Mouse (Mus musculus) CH12.LX (cell line): Measurements from ENCODE around the gene Pde9a. TPM values are rescaled to one million over a fixed set of nuclear protein-coding genes. Genes with fewer than 3 reads are reported as not detected.

Experiments
- DNase-seq: peaks from one replicate; pipeline ENCODE4 v3.0.0-alpha.2; 2013; ENCODE audit errors: extremely low read depth
- H3K27ac ChIP-seq: 2 replicates; pipeline ENCODE4 v1.5.1; 2012; ENCODE audit warnings: low read depth, mild to moderate bottlenecking, control low read depth, moderate library complexity; ENCODE audit not compliant: insufficient read depth
- H3K27me3 ChIP-seq: replicated peaks from 2 replicates; pipeline ENCODE3; 2012; ENCODE audit warnings: inconsistent platforms
- H3K36me3 ChIP-seq, 2 experiments: replicated peaks in 1 of 2; 2 replicates each; pipeline versions ENCODE3 to v1.6.1; 2012; ENCODE audit warnings: inconsistent platforms in 1 of 2, low read length in 1 of 2, mild to moderate bottlenecking in 1 of 2, mixed read lengths in 1 of 2, moderate library complexity in 1 of 2; ENCODE audit not compliant: control insufficient read depth in 1 of 2, insufficient read depth in 1 of 2
- H3K4me1 ChIP-seq, 2 experiments: 2 replicates each; pipeline ENCODE4 v1.6.1; 2012; ENCODE audit warnings: inconsistent platforms in 1 of 2, moderate library complexity in 1 of 2; ENCODE audit not compliant: insufficient read depth in 2 of 2, control insufficient read depth in 1 of 2
- H3K4me2 ChIP-seq: 2 replicates; pipeline ENCODE4 v1.6.1; 2012; ENCODE audit warnings: low read depth, mild to moderate bottlenecking, control low read depth; ENCODE audit not compliant: poor library complexity, insufficient read depth, severe bottlenecking
- H3K4me3 ChIP-seq, 3 experiments: fragments of 150-350 bp in 1 of 3; sonication (generic) in 1 of 3; replicated peaks in 1 of 3; 2 replicates each; pipeline versions ENCODE3 to v1.5.1; 2011 to 2012; ENCODE audit warnings: low read depth in 2 of 3, low read length in 2 of 3, mild to moderate bottlenecking in 2 of 3, moderate library complexity in 2 of 3, control low read depth in 1 of 3, improper control_type of control experiment in 1 of 3, inconsistent platforms in 1 of 3, mixed read lengths in 1 of 3; ENCODE audit not compliant: poor library complexity in 1 of 3
- H3K79me2 ChIP-seq: replicated peaks from 2 replicates; pipeline ENCODE4 v1.6.1; 2012; ENCODE audit warnings: mild to moderate bottlenecking, moderate library complexity; ENCODE audit not compliant: control insufficient read depth, poor library complexity, insufficient read depth, severe bottlenecking; ENCODE audit errors: extremely low read depth
- H3K9ac ChIP-seq: 2 replicates; pipeline ENCODE4 v1.6.1; 2012; ENCODE audit warnings: low read depth, mild to moderate bottlenecking, control low read depth, moderate library complexity; ENCODE audit not compliant: insufficient read depth
- H3K9me3 ChIP-seq: replicated peaks from 2 replicates; pipeline ENCODE3; 2012; ENCODE audit warnings: low read length, inconsistent platforms, mixed read lengths
- BHLHE40 ChIP-seq: IDR thresholded peaks from 2 replicates; pipeline ENCODE4 v1.6.1; 2011; ENCODE audit warnings: mild to moderate bottlenecking, low read depth, low read length, improper control_type of control experiment
- CHD1 ChIP-seq: IDR thresholded peaks from 2 replicates; pipeline ENCODE4 v1.6.1; 2012; ENCODE audit warnings: low read depth, low read length, improper control_type of control experiment, inconsistent platforms
- CHD2 ChIP-seq: IDR thresholded peaks from 2 replicates; pipeline ENCODE4 v1.6.1; 2011; ENCODE audit warnings: low read length, improper control_type of control experiment
- CTCF ChIP-seq, 2 experiments: IDR thresholded peaks in 1 of 2; conservative IDR thresholded peaks in 1 of 2; 2 replicates each; pipeline ENCODE4 v1.5.1; 2011 to 2012; ENCODE audit warnings: low read depth in 2 of 2, low read length in 2 of 2, improper control_type of control experiment in 1 of 2, inconsistent platforms in 1 of 2, mild to moderate bottlenecking in 1 of 2, moderate library complexity in 1 of 2
- E2F4 ChIP-seq: IDR thresholded peaks from 2 replicates; pipeline ENCODE4 v1.6.1; 2011; ENCODE audit warnings: low read depth, low read length, improper control_type of control experiment; ENCODE audit not compliant: insufficient replicate concordance
- ETS1 ChIP-seq: conservative IDR thresholded peaks from 2 replicates; pipeline ENCODE4 v1.6.1; 2012; ENCODE audit warnings: low read depth, mild to moderate bottlenecking, inconsistent platforms, low read length, improper control_type of control experiment, moderate library complexity
- GABPA ChIP-seq: IDR thresholded peaks from 2 replicates; pipeline ENCODE4 v1.6.1; 2012; ENCODE audit warnings: low read depth, low read length, improper control_type of control experiment, inconsistent platforms; ENCODE audit not compliant: insufficient replicate concordance
- HCFC1 ChIP-seq: IDR thresholded peaks from 2 replicates; pipeline ENCODE4 v1.6.1; 2012; ENCODE audit warnings: low read depth, mild to moderate bottlenecking, inconsistent platforms, low read length, improper control_type of control experiment
- MAFK ChIP-seq: IDR thresholded peaks from 2 replicates; pipeline ENCODE4 v1.6.1; 2011; ENCODE audit warnings: low read length, improper control_type of control experiment; ENCODE audit not compliant: insufficient replicate concordance
- MAZ ChIP-seq: IDR thresholded peaks from 2 replicates; pipeline ENCODE4 v1.6.1; 2012; ENCODE audit warnings: low read depth, mild to moderate bottlenecking, inconsistent platforms, low read length, improper control_type of control experiment, moderate library complexity
- MXI1 ChIP-seq: IDR thresholded peaks from 2 replicates; pipeline ENCODE4 v1.6.1; 2011; ENCODE audit warnings: mild to moderate bottlenecking, low read depth, low read length, improper control_type of control experiment
- MYC ChIP-seq: IDR thresholded peaks from 2 replicates; pipeline ENCODE4 v1.6.1; 2011; ENCODE audit warnings: low read depth, mild to moderate bottlenecking, improper control_type of control experiment, low read length
- NELFE ChIP-seq: IDR thresholded peaks from 2 replicates; pipeline ENCODE4 v1.6.1; 2011; ENCODE audit warnings: low read depth, low read length, improper control_type of control experiment
- PAX5 ChIP-seq: IDR thresholded peaks from 2 replicates; pipeline ENCODE4 v1.6.1; 2012; ENCODE audit warnings: low read length, inconsistent platforms, mixed read lengths
- RAD21 ChIP-seq: IDR thresholded peaks from 2 replicates; pipeline ENCODE4 v1.6.1; 2011; ENCODE audit warnings: low read depth, mild to moderate bottlenecking, low read length, improper control_type of control experiment, moderate library complexity
- RCOR1 ChIP-seq: conservative IDR thresholded peaks from 2 replicates; pipeline ENCODE4 v1.6.1; 2012; ENCODE audit warnings: low read depth, mild to moderate bottlenecking, inconsistent platforms, low read length, improper control_type of control experiment
- SIN3A ChIP-seq: IDR thresholded peaks from 2 replicates; pipeline ENCODE4 v1.6.1; 2012; ENCODE audit warnings: low read length, improper control_type of control experiment, inconsistent platforms
- TBP ChIP-seq: conservative IDR thresholded peaks from 2 replicates; pipeline ENCODE4 v1.6.1; 2011; ENCODE audit warnings: low read depth, low read length, improper control_type of control experiment
- TCF12 ChIP-seq: IDR thresholded peaks from 2 replicates; pipeline ENCODE4 v1.6.1; 2014; ENCODE audit warnings: low read depth, mild to moderate bottlenecking, inconsistent platforms, low read length, improper control_type of control experiment
- USF1 ChIP-seq: IDR thresholded peaks from 2 replicates; pipeline ENCODE4 v1.6.1; 2014; ENCODE audit warnings: low read depth, mild to moderate bottlenecking, inconsistent platforms, low read length, improper control_type of control experiment
- USF2 ChIP-seq: conservative IDR thresholded peaks from 2 replicates; pipeline ENCODE4 v1.6.1; 2011; ENCODE audit warnings: low read depth, low read length, improper control_type of control experiment
- ZKSCAN1 ChIP-seq: IDR thresholded peaks from 2 replicates; pipeline ENCODE4 v1.6.1; 2012; ENCODE audit warnings: low read depth, inconsistent platforms, low read length, improper control_type of control experiment, borderline replicate concordance
- ZMIZ1 ChIP-seq: IDR thresholded peaks from 2 replicates; pipeline ENCODE4 v1.6.1; 2012; ENCODE audit warnings: low read depth, mild to moderate bottlenecking, inconsistent platforms, low read length, improper control_type of control experiment
- dilution Hi-C: fragments of 300-500 bp; cut with MboI; formaldehyde crosslinking; loops from 2 replicates; pipeline ENCODE4 v1.14.3; 2020; ENCODE audit warnings: low sequenced_read_pairs; ENCODE audit not compliant: extremely low pct_unique_long_range_greater_than_20kb, extremely low pct_ligation_motif_present
- in situ Hi-C: fragments of 300-500 bp; cut with MboI; formaldehyde crosslinking; loops from 3 replicates; pipeline ENCODE4 v1.14.3; 2019; ENCODE audit warnings: low sequenced_read_pairs, low pct_ligation_motif_present, low pct_unique_long_range_greater_than_20kb, mixed read lengths
- polyA plus RNA-seq: library from polyadenylated mRNA; unstranded; fragments of >175 nt; gene quantifications from 2 replicates; pipeline ENCODE4 v1.2.1, GENCODE M21; 2012; ENCODE audit warnings: low read depth; ENCODE audit not compliant: insufficient read length
- total RNA-seq, 2 experiments: library from RNA; depleted of rRNA; stranded (reverse); fragments of 300-350 nt in 1 of 2; fragments of >200 nt in 1 of 2; gene quantifications; 2 replicates each; pipeline ENCODE4 v1.2.3; 2012 to 2014

Gene Pde9a
- total and polyA plus RNA-seq, 3 experiments: not detected

- TF ChIP-seq PAX5 (no peak), NELFE (no peak), CHD1 (no peak), MXI1 (no peak), USF1 (no peak), GABPA (no peak), CHD2 (no peak), MAZ (no peak), HCFC1 (no peak), USF2 (no peak), E2F4 (no peak), SIN3A (no peak), ZMIZ1 (no peak), MAFK (no peak), BHLHE40 (no peak), RAD21 (no peak)
- H3K27me3 ChIP-seq: peaks cover 59% of the 10 kb centered on the region
- in situ Hi-C loops: no loop called here
Observed at GRCm38 (mm10) chr17:31442513-31442912, 56.5 kb downstream of the Pde9a start.

DNA sequence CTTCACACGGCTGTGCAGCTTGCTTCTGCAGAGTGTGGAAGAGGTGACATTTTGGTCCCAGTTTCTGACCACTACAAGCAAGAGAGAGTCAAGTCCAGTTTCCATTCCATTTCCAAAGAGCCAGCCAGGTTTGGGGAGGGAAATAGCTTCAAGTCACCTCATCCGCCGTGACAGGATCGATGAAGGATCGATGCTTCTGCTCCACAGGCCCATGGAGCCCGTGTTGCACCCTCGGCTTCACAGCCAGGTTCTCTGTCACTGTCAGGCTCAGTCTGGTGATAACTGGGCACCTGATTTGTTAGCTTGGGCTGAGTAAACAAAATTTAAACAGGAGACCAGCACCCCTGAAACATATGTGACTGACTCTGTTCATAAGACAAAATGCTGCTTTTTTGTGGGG lies 58.2 kb downstream of the Pde9a start:
- no peak overlapping the region for H3K4me3 ChIP-seq
- H3K27me3 ChIP-seq: peaks cover 63% of the 10 kb centered on the region
- TF ChIP-seq MAFK (no peak), NELFE (no peak), TCF12 (no peak), CHD2 (no peak), PAX5 (no peak), MAZ (no peak), RAD21 (no peak), MYC (no peak), TBP (no peak), ETS1 (no peak), ZKSCAN1 (no peak), E2F4 (no peak), RCOR1 (no peak), CTCF (conservative IDR thresholded peaks at IDR 0.05 in 1 of 2, IDR thresholded peaks at IDR 0.05 in 1 of 2; ENCODE audit: low read depth in 2 of 2, low read length in 2 of 2) (no peak)
- TF ChIP-seq, all 38 proteins: peak for 0
- no peaks in the 10 kb centered on the region for H3K36me3 ChIP-seq
- H3K79me2 ChIP-seq: no peaks in the 10 kb centered on the region
- H3K4me2 ChIP-seq: no peak overlapping the region
- in situ Hi-C loops: no loop called here
- no peak overlapping the region for H3K27ac ChIP-seq
- H3K4me1 ChIP-seq: peaks cover 0 to 4% of the 10 kb centered on the region in 2 experiments; a peak in 1 of 4 replicates
- no peak overlapping the region for H3K9ac ChIP-seq
- DNase-seq: no peak
- no peaks in the 10 kb centered on the region for H3K9me3 ChIP-seq
- dilution Hi-C loops: no loop called here

More at GRCm38 (mm10) chr17:31442513-31442912, 56.5 kb downstream of the Pde9a start:
- Histone ChIP-seq H3K79me2 (no peaks in the 10 kb centered on the region), H3K27ac (no peak overlapping the region), H3K9ac (no peak overlapping the region), H3K4me1 (peaks cover 0 to 4% of the 10 kb centered on the region in 2 experiments; a peak in 1 of 4 replicates), H3K9me3 (no peaks in the 10 kb centered on the region), H3K4me2 (no peak overlapping the region), H3K36me3 (no peaks in the 10 kb centered on the region), H3K4me3 (no peak overlapping the region)
- dilution Hi-C loops: no loop called here
- no peak for DNase-seq
